Mouse (Mus musculus) brain, embryonic 14.5 days (tissue): Measurements from ENCODE around the gene Alpk3.

Experiments used
- CTCF ChIP-seq: fragments of 200-500 bp; IDR thresholded peaks from 2 replicates; pipeline ENCODE4 v1.5.1; 2012; ENCODE audit warnings: inconsistent platforms, mild to moderate bottlenecking, moderate library complexity, borderline replicate concordance; ENCODE audit not compliant: insufficient read depth, insufficient read length; ENCODE audit errors: extremely low read depth
- POLR2A ChIP-seq: fragments of 200-500 bp; IDR thresholded peaks from 2 replicates; pipeline ENCODE4 v1.6.1; 2012; ENCODE audit warnings: mild to moderate bottlenecking, inconsistent platforms, borderline replicate concordance; ENCODE audit not compliant: poor library complexity, insufficient read depth, insufficient read length, severe bottlenecking; ENCODE audit errors: extremely low read depth

- no peak for TF ChIP-seq CTCF
- TF ChIP-seq POLR2A = no peak
Observed at GRCm38 (mm10) chr7:81061936-81062335, 4.5 kb downstream of the Alpk3 start.
